Mouse (Mus musculus) urinary bladder, postnatal 36 days (tissue): ENCODE data around the gene Asgr1.
"Not testable (repeated sequence)": the region's sequence is repeated elsewhere in the genome, so short reads cannot be mapped to it uniquely, and the experiment has no call there.

Source experiments
- DNase-seq, 2 experiments: peaks; one replicate each; pipeline ENCODE4 v3.0.0; 2022; ENCODE audit warnings: low spot score in 2 of 2, mixed read lengths in 1 of 2

Gene Asgr1

DNA sequence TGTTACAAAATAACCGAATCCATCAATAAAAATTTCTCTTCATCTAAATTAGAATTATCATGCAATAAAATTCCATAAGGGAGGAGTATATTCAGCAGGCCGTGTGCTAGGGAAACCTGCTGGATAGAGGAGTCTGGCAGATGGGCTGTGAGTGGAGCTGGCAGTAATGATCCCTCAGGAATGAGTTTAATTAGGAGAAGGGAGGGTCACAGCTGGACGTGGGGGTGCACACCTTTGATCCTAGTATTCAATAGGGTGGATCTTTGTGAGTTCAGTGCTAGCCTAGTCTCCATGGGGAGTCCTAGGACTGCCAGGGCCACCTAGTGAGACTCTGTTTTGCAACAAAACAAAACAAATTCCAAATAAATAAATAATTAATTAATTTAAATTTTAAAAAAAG, 14.4 kb downstream of the Asgr1 start:
- no peak for DNase-seq

DNA sequence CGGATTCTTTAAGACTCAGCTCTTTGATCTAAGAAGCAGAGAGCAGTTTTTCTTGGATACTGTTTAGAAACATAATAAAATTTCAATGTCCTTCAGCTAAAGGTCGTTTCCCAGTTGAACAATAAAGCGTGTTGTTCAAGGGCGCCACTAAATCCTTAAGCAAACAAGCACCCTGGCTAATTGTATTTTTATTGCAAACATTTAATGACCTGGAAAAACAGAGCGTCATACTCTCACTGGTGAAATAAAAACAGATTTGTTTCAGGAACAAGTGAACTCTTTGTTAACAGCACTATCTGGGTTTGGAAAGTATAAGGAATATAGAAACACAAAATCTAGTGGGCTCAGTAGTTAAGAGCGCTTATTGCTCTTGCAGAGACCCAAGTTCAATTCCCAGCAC, 16.2 kb downstream of the Asgr1 start:
- no peak for DNase-seq

DNA sequence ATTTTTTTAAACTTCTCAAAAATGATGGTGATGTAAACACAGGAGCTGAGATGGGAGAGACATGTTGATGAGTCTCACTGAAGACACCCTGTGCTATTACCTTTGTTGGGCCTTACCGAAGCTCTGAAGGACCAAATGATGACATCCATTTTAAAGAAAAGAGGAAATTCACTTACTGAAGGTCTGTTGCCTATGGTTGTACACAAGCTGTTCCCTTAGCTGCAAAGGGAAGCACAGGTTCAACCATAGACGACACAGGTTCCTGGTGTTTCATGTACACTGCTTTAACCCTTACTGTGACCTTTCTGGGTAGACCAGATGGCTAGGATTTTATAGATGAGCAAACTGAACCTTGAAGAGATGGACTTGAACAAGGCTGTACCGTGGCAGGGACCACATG, 16.7 kb downstream of the Asgr1 start:
- not testable (repeated sequence) for DNase-seq

DNA sequence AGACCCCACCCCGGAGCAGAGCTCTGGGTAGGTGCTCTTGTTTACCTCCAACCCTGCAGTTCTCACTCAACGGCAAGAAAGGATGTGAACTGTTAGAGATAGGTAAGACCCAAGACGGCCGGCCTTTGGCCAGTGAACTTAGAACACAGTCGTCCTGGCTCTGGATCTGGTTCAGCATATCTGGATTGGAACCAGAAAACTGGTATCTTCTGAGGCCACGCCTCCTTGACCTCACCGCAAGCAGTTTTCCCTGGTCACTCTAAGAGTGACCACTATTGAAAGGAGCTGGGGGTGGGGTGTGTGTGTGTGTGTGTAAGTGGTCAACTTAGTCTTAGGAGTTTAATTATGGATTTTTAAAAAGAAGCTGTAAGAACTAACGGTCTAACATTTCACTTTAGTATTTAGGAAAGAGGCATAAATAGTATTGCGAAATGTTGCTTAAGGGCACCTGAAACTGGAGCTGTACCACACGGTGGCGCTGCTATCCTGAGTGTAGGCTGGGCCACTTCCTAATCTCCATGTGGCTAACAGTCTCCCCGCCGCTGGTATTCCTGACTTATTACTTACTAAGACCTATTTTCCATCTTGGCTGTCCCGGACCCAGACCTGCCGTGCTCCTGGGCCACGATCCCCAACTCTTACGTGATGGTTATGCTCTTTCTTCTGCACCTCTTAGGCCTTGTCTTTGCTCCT, 20.6 kb downstream of the Asgr1 start:
- DNase-seq, result peak; percentile 76 to 80

DNA sequence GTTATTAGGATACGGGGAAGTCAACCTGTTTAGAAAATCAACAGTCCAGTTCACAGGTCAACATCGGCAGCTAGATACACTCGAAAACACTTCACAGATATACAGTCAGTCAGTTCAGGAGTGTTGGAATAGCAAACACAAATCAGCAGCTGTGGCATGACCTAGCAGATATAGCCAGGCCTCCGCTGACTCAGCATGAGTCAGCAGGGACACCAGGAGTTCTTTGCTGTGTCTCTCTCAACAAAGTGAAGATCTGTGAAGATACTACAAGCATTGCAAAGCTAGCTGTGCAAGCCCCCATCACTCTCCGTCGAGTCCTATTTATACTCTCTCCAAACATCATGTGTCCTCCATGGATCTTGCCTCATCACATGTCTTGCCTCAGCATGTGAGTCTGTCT, 21.7 kb downstream of the Asgr1 start:
- no peak for DNase-seq

DNA sequence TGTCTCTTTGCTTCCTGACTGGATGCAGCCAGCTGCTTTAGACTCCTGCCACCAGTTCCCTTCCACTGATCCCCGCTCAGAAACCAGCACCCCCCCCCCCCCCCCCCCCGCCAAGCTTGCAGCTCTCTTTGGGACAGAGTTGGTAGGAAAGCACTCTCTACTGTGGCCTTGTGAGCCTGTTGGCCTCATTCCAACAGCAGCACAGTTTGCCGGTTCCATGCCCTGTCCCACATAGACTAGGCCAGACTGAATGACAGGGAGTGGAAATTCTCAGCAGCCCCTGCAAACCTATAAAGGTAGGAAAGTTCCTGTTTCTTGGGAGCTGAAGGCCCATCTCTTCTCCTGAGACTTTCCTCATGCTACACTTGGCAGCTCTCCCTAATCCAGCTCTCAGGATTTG, 23.6 kb downstream of the Asgr1 start:
- DNase-seq, result no peak

DNA sequence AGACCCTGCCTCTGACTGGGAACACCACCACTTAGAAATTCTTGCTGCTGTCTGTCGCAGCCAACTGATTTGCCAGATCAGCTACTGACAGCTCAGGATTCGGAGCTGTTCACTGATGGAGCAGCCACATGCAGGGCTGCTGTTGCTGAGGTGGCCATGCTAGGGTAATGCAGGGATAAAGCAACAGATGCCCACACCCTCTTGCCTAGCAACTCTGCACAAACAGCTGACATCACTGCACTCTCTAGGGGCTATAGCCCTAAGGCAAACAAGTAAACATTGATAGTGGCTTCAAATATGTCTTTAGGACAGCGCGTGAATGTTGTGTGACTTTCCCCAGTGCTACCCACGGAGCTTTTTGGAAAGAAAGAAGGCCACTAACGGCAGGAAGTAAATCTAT, 25.3 kb downstream of the Asgr1 start:
- no peak for DNase-seq

DNA sequence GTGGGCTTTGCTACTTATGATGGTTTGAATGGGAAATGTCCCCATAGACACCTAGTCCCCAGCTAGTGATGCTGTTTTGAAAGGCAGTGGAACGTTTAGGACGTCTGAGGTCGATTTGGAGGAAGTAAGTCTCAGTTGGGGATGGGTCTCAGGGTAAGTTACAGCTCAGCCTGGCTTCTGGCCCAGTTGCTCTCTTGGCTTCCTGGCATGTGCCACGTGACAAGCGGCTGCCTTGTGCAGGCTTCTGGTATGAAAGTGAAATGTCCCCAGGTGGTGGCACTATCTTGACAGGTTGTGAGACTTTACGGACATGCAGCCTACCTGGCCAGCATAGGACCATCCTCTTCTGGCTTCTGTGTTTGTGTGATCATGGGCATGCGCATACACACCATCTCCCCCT, 26.0 kb downstream of the Asgr1 start:
- DNase-seq, result no peak

DNA sequence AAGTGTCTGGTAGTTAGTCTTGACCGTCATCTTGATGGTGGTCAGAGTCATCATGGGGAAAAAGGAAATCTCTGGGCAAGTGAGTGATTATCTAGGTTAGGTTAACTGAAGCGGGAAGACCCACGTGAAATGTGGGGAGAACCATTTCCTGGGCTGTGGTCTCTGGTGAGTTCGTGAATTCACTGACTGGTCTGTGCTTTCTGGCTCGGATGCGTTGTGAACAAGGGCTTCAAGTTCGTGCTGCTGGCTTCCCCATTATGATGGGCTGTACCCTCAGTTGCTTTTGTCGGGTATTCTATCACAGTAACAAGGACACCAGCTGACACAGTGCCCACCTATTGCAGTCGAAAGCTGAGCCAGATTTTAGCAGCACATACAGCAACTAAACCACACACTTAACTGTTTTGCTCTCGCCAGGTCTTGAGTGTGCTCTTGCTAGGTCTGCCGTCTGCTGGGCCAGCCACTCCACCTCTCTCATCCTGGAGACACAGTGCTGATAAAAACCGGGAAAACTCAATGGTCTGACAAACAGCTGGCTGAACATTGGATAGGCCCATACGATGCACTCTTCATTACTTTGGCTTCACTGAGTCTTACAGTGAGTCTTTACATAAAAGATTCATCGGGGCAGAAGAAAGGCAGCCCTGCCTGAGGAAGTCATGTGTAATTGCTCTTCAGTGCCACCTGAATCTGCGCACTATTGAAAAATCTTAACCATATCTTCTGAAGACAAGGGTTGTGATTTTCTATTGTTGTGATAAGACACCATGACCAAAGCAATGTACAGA, 27.1 kb downstream of the Asgr1 start:
- DNase-seq, result no peak

DNA sequence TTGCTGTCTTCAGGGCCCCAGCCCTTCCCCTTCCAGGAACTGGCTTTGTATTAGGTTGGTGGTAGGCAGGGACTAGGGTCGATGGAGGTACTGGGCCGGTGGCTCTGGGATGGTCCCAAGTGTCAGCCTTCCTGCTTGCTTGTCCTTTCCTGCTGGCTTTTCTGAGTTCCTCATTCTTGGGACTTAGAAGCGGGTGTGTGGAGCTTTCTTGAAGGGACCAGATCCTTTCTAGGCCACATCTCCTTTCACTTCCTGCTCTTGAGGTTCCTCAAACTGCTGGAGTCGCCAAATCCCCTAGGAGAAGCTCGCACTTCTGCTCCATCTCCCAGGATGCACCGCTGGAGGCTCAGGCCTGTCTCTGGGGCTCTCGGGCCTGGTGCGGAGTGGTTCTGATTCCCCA, 30.7 kb downstream of the Asgr1 start:
- no peak for DNase-seq

DNA sequence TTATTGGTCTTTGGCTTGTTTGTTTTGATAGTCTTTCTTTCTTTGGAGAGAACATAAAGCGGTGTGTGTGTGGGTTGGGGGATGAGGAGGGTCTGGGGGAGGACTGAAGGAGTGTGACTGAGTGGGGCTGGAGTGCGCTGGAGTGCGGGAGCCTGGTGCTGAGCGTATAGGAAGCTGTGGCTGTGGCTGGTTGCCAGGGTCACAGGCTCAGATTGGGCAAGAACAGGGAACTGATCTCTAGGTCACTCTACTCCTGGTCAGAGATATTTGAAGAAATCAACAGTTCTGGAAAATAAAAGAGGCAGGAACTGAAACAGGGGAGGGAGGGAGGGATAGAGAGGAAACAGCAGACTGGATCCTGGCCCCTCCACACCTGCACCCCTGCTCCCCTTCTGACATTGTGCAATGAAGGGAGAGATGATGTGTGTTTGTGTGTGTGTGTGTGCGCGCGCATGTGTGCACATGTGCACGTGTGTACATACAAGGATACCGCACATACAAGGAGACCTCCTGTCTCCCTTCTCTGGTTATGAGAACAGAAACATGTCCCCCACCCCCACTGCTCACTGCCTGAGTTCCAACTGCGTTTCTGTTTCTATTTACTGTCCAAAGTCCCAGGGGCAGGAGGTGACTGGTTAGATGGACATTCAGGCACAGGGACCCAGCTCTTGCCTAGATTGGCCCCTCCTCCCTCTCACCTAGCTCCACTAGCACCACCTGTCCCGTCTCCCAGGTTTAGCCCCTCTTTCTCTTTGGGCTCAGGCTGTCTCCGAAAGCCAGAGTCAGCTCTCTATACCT, 38.3 kb downstream of the Asgr1 start, which contains the start of gene Asgr2:
Gene Asgr2, plus strand, starts transcription at position 659 of the 798 bp plus-strand sequence.
- DNase-seq, result peak in 1 of 2 experiments; percentile 30

DNA sequence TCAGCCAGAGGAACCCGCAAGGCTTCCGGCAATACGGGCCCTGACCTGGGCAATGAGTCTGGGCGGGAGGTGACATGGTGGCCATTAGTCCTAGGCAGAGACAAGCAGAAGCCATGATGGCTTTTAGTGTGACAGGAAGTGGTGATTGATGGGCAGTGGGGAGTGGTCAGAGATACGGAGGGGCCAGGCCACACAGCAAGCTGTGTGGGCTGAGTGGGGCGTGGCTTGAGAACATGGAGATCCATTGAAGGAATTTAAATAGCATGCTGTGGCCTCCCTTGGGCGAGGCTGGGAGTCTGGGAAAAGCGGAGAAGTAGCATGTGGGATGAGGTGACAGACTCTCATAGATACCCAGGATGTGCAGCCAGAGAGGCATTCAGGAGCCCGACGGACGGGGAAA, 43.5 kb downstream of the Asgr1 start:
- no peak for DNase-seq

DNA sequence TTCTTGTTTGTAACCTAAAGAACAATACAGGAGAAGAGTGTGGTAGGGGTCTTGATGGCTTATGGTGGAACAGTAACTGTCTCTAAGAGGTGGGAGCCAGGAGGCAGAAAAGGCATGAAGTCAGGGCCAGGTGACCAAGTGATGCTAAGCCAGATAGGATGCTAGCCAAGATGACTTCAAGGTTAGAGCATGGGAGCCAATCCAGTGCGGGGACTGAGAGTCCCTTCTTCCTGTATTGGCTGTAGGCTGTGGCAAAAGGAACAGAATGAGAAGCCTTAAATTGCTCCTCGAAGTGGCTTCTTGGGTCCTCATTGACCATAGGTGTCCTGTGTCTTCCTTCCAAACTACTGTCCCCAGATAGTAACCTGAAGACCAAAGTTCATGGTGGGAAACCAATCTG, 45.2 kb downstream of the Asgr1 start:
- DNase-seq, result no peak

DNA sequence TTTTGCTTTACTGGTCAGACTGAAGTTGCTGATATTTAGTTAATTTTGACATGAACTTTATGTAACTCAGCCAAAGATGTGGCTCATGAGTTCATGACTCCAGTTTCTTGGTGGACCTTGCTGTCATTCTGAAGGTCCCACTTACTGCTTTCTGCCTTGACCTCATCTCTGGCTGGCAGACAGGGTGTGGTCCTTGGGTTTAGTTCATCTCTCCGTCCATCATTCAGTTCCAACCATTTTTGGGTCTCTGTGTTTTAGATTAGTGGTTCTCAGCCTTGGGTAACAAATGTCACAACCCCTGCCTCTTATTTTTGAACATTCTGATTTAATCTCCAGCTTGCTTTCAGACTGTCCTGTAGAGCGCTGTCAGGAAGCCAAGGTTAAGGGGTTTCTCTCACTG, 45.9 kb downstream of the Asgr1 start:
- no peak for DNase-seq

DNA sequence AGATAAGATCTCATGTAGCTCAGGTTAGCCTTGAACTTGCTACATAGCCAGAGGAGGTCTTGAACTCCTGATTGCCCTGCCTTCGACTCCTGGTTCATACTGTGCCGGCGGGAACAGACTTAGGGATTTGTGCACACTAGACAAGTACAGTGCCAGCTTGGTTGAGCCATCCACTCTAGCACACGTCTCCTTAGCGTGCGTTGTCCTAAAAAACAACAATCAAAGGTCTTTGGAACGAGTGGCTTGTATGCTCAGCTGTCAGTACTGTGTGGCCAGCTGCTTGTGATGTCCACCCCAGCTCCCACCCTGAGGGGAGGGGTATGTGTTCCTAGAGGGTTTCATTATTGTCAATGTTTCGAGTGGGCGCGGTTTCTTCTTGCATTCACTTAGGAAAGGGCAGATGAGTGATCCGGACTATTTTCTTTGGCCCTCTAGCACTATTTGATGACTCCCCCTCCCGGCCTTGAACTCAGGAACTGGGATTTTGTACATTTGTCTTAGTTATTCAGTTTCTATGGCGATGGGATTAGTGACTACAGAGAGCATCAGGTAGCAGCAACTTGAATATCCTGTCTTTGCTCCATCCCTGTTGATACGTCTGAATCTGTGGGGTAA, 49.9 kb downstream of the Asgr1 start:
- DNase-seq, result no peak

DNA sequence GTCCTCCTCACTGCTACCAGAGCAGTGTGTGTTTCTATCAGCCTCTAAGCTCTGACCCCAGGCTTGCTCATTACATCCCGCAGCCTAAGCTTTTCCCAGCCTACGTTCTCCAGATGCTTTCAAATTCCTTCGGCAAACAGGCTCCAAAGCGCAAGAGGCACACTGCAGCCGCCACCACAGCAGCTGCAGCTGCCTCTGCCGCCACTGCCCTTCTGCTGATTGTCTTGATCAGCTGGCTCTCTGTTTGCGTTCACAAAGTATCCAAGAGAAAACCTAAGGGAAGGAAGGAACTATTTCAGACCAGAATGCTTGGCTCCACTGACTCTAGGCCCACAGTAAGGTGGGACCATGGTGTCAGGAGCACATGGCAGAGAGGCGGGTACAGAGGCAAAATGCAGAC, 53.2 kb downstream of the Asgr1 start:
- DNase-seq, result no peak
